Mouse (Mus musculus) retina, postnatal 1 day (tissue): ENCODE data around the gene Gpr4.
A peak's percentile ranks its signal among the peaks of the same experiment; 100 is the strongest.

ENCODE experiments used
- DNase-seq: peaks from one replicate; pipeline ENCODE4 v3.0.0-alpha.2; 2012

Gpr4 gene

DNA sequence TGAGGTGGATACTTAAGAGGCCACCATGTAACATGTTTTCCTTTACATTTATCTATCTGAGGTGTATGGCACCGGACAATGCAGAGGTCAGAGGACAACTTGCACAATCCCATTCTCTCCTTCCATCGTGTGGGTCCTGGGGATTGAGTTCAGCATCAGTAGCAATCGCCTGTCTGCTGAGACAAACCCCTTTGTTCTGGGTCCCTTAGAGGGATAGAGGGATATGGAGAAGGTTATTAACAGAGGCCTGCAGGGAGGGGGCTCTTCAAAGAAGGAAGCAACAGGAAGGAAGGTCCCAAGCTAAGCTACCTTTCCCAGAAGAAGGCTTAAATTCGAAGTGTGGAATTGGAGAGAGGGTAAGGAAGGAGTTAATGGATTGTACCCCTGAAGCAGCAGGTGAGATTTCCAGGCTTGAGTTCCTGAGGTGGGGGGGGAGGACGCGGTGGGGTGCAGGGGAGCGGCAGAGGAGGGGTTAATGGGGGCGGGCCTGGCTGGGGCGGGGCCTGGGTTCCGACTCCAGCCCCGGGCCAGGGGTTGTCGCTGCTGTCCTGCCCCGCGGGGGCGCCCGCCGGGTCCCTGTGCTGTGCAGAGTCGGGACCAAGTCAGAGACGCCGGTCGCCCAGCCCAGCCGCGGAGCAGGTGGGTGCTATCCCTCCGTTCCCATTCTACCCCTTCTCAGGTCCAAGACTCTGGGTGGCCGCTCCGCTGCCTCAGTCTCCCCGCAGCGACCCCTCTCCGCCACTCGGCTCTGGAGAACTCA lies at the start of gene Gpr4:
Gpr4 (plus strand) TSS at position 543 of the 760 bp plus-strand sequence.
- peak; percentile 55 for DNase-seq

- DNase-seq: no peak
Measured at GRCm38 (mm10) chr7:19162928-19163327, 49.4 kb upstream of the Gpr4 start.

- no peak for DNase-seq
Measured at GRCm38 (mm10) chr7:19163752-19164151, 48.6 kb upstream of the Gpr4 start.

- DNase-seq: no peak
Measured at GRCm38 (mm10) chr7:19164189-19164588, 48.1 kb upstream of the Gpr4 start.

DNA sequence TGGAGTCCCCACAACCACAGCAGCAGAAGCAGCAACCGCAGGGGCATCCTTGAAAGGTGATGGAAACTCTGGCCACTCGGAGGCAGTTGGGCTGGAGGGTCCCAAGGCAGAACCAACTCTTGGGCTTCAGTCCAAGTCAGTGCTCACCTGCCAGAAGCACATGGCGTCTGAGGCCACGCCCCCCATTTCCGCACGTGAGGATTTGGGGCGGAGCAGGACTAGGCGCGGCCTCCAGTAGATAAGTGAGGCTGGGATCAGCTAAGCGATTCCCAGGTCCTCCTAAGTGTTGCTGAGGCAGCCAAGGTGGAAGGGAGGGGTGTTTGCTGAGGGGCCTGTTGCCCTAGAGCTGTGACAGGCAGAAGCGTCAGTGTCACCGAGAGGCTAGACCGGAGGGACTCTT lies 47.4 kb upstream of the Gpr4 start:
- peak; percentile 51 for DNase-seq

DNA sequence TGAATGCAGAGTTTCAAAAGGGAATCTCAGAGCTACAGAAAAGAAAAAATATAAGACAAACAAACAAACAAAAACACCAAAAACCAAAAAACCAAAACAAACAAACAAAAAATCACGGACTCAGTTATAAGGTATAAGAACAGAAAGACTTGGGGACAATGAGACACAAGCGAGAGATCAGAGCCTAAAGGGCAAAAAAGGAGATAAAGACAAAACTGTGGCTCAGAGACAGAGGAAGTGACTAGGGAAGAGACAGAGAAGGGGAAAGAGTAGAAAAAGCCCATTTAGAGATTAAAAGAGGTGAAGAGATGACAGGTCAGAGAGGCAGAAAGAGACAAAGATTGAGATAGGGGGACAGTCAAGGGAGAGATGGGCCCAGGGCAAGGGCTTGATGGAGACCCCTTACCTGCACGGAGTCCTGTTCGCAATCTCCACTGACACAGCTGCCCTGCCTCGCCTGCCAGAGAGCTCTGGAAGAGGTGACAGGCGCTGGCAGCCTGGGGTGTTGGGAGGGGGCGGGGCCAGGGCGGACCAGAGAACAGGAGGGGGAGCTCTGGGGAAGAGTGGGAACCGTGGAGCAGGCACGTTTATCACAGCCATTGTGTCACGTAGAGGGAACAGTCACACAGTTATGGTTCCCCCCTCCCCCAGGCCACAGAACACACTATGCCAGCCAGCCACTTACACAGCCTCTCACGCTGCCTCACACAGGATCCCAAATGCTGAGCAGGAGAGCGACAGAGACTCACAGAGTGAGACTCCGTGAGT lies 46.5 kb upstream of the Gpr4 start, which contains the start of gene Gipr:
Gipr (minus strand) TSS at position 472 of the 768 bp plus-strand sequence.
- DNase-seq: peak; percentile 77

- DNase-seq: no peak
Measured at GRCm38 (mm10) chr7:19166990-19167389, 45.3 kb upstream of the Gpr4 start.

- no peak for DNase-seq
Measured at GRCm38 (mm10) chr7:19169506-19169905, 42.8 kb upstream of the Gpr4 start.

GRCm38 (mm10) chr7:19170142-19170541 lies 42.2 kb upstream of the Gpr4 start:
- DNase-seq: no peak

DNA sequence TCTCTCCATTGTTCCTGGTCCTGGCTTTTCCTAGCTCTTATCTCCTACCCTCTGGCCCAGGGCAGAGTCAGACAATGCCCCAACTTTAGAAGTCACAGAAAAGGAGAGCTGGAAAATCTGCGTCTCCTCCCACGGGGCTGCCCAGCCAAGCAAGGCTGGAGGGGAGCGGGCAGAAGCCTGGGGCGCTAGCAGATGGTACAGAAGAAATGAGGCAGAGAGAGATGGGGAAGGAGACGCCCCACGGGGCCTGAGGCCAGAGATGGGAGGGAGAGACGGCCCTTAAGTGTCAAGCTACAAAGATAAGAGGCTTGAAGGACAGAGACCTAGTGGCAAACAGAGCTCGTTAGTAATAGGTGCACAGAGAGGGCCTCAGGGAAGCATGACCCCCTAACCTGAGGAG lies 40.5 kb upstream of the Gpr4 start:
- DNase-seq: no peak

GRCm38 (mm10) chr7:19172874-19173273 lies 39.5 kb upstream of the Gpr4 start:
- DNase-seq: peak; percentile 90

- peak; percentile 86 for DNase-seq
Measured at GRCm38 (mm10) chr7:19175708-19176515, 36.4 kb upstream of the Gpr4 start, which contains the start of gene Eml2. Gene Eml2, plus strand, starts transcription at chr7:19176421.

DNA sequence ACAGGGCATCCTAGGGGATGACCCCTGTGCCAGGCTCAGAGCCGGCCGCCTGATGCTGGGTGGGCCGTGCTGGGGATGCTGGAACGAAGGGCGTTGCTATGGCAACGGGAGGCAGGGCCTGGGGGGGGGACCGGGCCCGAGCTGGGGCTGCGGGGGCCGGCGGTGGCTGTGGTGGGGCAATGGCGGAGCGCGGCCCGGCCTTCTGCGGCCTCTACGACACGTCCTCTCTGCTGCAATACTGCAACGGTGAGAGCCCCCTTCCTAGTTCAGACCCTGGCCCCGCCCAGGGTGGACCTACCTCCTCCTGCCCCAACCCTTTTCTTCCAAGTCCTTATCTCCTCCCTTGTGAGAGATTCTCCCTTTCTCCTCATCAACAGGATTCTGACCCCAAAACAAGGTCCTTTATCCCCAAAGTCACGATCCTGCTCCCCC lies 35.8 kb upstream of the Gpr4 start:
- no peak for DNase-seq

DNA sequence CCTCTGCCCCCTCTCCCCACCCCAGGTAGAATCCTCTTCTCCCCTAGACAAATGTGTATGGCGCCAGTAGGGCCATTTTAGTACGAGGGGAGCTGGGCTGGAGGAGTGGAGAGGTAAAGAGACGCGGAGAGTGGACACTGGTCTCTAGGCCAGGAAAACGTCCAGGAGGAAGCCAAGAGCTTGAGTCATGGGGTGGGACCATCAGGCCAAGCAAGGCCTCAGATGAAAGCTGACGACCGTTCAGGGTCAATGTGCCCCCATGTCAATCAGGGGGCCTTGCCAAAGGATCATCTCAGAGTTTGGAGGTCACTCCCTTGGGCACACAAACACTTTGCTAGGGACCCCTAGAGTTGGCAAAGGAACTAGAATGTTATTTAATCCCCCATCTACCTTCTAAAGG lies 35.1 kb upstream of the Gpr4 start:
- DNase-seq: no peak

GRCm38 (mm10) chr7:19178035-19178434 lies 34.3 kb upstream of the Gpr4 start:
- no peak for DNase-seq

DNA sequence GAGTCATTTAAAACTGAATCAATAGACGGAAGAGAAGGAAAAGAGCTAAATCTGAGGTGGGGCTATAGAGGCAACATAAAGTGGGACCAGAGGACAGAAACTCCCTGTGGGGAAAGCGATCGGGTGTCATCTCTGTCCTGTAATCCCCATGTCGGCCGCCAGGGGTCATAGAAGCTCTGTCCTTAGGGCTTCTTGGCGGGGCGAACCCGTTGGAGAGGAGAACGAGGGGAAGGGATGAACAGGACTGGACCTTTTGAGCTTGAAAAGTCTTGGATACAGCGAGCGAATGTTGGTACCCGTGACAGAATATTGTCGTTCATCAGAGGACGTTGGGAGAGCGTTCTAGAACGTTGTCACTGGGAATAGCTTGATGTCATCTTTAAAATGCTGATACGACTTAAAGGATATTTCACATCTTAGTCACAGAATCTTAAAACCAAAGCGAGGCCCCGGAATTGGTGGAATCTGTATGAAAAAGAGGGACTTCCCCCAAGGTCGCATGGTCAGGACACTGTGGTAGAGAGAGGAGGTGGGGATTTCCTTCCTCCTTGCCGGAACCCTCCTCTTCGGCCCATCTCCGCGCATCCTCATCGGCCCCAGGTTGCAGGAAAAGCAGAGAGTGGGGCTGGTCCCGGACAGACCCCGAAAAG lies 33.8 kb upstream of the Gpr4 start:
- DNase-seq: peak; percentile 81

DNA sequence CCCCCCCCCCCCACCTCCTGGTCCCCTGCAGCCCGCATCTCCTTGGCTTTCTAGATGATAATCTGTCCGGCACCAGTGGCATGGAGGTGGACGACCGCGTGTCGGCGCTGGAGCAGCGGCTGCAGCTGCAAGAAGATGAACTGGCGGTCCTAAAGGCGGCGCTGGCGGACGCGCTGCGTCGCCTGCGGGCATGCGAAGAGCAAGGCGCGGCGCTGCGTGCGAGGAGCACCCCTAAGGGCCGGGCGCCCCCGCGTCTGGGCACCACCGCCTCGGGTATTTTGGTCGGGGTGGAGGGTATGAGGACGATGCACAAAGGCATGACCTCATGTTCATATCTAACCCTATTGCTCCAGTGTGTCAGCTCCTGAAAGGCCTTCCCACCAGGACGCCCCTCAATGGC lies 33.2 kb upstream of the Gpr4 start:
- DNase-seq: peak; percentile 85

DNA sequence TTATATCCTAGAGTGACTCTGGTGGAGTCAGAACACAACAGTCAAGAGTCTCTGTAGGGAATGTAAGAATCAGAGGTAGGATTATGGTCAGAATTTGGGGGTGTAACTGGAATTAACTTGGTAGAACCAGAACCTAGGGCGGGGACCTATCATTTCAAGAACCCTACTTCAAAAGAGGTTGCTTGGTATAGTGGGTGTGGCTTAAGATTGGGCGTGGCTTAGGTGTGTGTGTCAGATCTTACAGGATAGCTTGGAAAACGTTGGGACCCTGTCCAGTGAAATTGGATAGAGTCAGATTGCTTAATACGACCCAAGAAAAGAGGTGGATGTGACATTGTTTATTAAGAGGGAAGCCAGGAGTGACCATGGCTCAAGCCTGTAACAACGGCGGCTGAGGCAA lies 32.4 kb upstream of the Gpr4 start:
- DNase-seq: no peak

GRCm38 (mm10) chr7:19180862-19181429 lies 31.4 kb upstream of the Gpr4 start:
- peak; percentile 69 for DNase-seq

DNA sequence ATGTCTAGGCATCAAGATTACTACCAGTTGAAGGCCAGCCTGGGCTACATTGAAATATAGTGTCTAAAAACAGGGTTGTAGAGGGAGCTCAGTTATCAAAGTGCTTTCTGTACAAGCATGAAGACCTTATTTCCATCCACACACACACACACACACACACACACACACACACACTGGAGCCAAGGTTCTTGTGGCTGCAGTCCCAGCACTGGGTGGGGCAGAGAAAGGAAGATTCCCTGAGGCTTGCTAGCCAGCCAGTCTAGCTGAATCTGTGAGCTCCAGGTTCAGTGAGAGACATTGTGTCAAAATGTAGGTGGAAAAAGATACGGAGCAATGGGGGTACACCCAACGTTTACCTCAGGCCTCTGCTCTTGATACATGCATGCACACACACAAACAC lies 28.1 kb upstream of the Gpr4 start:
- DNase-seq: no peak

DNA sequence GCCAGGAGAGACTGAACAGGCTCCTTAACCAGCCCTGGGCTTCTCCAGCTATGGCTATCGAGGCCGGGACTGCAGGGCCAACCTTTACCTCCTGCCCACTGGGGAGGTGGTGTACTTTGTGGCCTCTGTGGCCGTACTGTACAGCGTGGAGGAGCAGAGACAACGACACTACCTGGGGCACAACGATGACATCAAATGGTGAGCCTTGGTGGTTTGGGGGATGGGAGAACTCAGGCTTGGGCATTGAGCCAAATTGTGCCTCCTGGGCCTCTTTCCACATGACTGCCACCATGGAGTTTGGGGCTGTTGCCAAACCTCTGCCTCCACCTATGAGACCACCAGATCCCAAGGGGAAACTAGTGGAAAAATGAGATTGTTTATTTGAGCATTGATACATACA lies 27.6 kb upstream of the Gpr4 start:
- DNase-seq: peak; percentile 87

- no peak for DNase-seq
Measured at GRCm38 (mm10) chr7:19194676-19195075, 17.7 kb upstream of the Gpr4 start.
